In genomic region chr1:78371569-78372236, GRCm38 (mm10) we compare ENCODE assay signal across 8 mouse cellular contexts.
DNase-seq lines count a peak whose midpoint lies in the region; ATAC-seq lines count a peak whose summit lies in the region.

No protein-coding gene starts in this region.

- H3K4me3 ChIP-seq in heart, embryonic 16.5 days (ENCODE audit: low read length): no peak overlapping the region

- H3K9me3 ChIP-seq in heart, embryonic 16.5 days (replicated peaks; ENCODE audit: control insufficient read depth, low read length): no peaks in the 10 kb centered on the region

- H3K27me3 ChIP-seq in heart, embryonic 16.5 days (ENCODE audit: control insufficient read depth, insufficient read depth, low read length): no peaks in the 10 kb centered on the region

- peak overlapping the region; percentile 89 for H3K27ac ChIP-seq in heart, embryonic 16.5 days (ENCODE audit: low read length)

- H3K4me1 ChIP-seq in heart, embryonic 16.5 days (ENCODE audit: control insufficient read depth, insufficient read depth, low read length): peaks cover 21% of the 10 kb centered on the region

- DNase-seq in layer of hippocampus, postnatal 14 days (ENCODE audit: low spot score in 2 of 2): peak; percentile 2 to 6
- DNase-seq in layer of hippocampus, postnatal 25 days (ENCODE audit: extremely low spot score in 1 of 2, low spot score in 1 of 2): no peak
- DNase-seq in cerebellum, adult 9-11 months: peak; percentile 94
- peak; percentile 18 for DNase-seq in right cerebral cortex, postnatal 14 days
- no peak for DNase-seq in thymus, postnatal 10 days (ENCODE audit: low spot score in 2 of 2)
- no peak for DNase-seq in adrenal gland, adult 2 months

- no peaks in the 10 kb centered on the region for H3K36me3 ChIP-seq in heart, embryonic 16.5 days (ENCODE audit: control insufficient read depth, insufficient read depth)

- 61% methylated on average over 2 of the region's 2 CpGs for WGBS in heart, embryonic 16.5 days

- peak overlapping the region; percentile 14; the same call in 1 of the 2 replicates for H3K4me2 ChIP-seq in heart, embryonic 16.5 days (ENCODE audit: low read depth, low read length)

- ATAC-seq in heart, embryonic 16.5 days (replicated peaks; ENCODE audit: extremely low read depth, insufficient read depth, low FRiP score): peak; percentile 86
- ATAC-seq in activated CD4-positive, CD25-positive, alpha-beta regulatory T cell, adult 4 months: no peak

- H3K9ac ChIP-seq in heart, embryonic 16.5 days (ENCODE audit: low read length): no peak overlapping the region

Comparison
In these comparisons a context has a peak if more than half of its experiments do, and no peak if none do; other contexts are left out.
1. DNase-seq: peak in layer of hippocampus, postnatal 14 days (2 of 2), cerebellum, adult 9-11 months (single experiment) and right cerebral cortex, postnatal 14 days (single experiment); none in layer of hippocampus, postnatal 25 days (0 of 2), thymus, postnatal 10 days (0 of 2) and adrenal gland, adult 2 months (single experiment).